Mouse (Mus musculus): ENCODE results near the gene St8sia1.

St8sia1 gene

DNA sequence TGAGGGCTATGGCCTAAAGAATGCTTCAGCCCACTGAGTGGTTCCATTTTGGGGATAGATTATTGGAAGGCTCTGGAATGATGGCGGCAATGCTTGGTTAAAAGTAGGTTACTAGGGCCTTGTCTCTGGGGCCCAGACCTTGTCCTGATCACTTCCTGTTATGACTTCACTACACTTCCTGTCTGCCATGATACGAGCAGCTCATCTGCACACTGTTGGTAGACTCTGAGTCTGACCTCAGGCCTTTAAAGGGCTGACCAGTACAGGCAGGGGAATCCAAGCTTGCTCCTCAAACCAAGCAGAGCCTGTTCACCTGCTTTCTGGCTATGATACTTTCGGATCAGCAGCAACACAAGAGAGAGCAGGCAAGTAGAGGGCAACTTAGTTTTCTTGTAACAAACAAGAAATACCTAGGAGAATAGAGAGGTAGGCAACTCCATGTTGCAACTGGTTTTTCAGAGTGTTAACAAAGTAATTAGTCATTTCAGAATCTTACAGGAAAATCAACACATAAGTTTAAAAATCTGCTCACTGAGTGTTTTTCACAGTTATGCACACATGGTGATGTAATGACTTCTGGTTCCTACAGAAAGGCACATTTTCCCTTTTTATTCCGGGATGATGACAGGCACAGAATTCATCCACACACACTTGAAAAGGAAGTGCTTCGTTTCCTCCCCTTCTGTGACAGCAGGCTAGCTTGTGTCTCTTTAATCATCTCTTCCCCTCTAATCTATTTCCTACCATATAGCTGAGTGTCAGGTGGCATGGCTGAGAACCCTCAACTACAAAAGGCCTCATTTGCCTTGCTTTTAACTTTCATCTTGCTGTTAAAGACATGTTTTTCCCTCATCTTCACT is 55.1 kb downstream of the St8sia1 start:
- no peak for DNase-seq (ENCODE audit: low spot score)

DNA sequence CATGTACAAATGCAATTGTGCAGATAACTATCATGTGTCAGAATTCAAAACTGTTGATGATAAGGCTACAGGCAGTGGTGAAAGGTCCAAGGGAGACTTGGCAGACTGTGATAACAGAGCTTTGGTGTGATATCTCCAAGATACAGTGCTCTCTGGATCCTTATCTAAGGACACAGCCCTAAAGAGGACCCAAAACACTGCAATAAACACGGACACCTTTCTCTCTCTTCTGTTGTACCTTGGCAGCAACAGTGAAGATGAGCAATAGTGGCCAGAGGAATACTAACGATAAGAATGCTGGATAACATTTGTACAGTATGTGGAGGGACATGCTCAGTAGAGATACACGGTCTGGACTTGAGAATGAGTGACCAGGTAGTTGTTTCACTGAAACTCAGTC is 55.8 kb downstream of the St8sia1 start:
- no peak for DNase-seq (ENCODE audit: low spot score)

DNA sequence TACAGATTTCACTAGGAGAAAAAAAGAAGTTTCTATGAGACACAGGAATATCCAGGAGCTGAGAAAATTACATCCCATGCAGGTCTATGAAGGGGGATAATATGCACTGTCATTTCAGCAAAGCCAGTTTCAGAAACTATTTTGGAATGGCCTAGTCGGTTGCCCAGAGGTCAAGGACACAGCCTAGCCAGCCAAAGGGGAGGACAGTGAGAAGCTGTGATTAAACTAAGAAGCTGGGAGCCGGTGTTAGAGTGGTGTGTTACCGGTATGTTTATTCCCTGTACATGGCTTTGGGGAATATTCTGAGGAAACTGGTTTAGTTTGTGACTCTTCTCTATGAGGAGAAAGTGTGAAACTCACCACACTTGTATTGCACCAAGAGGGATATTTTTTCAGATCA is 68.9 kb downstream of the St8sia1 start:
- DNase-seq (ENCODE audit: low spot score), result no peak

DNA sequence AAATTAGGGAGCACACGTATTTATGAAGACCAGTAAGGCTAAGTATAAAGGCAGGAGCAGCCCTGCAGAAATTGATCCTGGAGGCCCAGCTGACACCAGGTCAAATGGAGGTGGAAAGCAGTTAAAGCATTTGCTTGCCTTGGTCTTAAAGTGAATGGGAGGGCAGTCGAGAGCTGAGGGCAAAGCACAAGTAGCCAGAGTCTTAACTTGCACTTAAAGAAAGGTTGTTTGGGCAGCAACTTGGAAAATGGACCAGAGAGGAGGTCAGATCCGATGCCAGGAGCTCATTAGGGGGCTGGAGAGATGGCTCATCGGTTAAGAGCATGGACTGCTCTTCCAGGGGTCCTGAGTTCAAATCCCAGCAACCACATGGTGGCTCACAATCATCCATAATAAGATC is 70.5 kb downstream of the St8sia1 start:
- DNase-seq (ENCODE audit: low spot score), result no peak

DNA sequence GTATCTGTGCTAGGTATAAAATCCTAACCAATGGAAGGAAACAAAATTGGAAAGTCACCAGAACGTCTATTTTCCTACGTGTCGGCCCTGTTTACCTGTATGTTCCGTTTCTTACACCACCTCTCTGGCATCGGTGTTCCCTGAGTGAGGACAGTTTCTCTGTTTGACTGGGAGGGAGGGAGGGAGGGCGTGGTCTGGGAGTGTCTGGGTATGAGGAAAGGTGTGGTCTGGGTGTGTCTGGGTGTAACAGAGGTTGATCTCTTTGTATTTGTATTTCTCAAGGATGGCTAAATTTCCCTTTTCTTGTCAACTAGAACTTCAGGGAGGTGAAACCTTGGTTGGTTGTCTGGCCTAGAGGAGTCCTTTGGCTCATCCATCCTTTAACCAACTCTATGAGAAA is 73.9 kb downstream of the St8sia1 start:
- no peak for DNase-seq (ENCODE audit: low spot score)

DNA sequence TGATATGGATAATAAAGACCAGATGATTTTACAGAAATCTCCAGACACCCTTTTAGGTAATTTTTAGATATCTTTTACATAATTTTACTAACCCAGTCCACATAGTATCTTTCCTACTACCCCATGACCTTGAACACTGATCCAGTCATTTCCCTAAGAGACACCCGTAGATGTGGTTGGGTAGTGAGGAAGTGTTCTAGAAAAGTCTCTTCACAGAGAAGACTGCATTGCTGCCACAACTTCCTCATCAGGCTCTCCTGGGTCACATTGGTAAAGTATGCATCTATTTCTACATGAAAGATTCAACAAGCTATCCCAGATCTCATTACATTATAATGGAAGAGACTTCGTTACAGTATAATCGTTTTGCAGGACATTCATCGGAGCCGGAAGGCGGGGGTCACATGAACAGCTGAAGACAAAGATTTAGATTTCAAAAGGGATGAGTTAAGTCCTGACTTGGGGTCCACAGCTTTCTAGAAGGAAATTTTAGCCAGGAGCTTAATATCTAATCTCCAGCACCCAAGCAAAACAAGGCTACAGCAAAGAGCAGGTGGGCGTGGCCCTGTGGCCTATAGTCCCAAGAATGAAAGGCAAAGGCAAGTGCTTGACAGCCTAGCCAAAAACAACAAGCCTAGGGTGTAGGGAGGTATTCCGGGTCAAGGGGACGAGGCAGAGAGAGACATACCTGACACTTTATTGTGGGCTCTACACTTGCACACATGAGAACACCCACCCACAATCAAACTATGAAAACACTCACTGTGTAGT is 75.1 kb downstream of the St8sia1 start:
- no peak for DNase-seq (ENCODE audit: low spot score)

DNA sequence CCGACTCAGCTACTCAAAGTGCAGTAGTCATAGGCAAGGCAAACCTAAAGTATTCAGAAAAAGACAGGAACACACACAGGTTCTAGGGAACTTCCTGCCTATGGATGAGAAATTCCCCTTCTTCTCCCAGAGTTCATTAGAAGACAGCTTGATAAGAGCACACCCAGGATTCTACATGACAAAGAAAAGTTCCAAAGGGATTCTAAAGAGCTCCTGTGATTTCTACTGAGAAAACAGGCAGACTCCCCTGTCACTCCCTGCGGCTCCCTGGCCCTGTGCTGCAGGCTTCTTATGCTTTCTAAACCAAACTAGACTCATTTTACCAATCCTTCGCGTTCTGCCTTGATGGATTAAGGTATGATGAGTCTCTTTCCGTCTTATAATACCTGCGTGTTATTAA is 75.9 kb downstream of the St8sia1 start:
- DNase-seq (ENCODE audit: low spot score), result no peak

DNA sequence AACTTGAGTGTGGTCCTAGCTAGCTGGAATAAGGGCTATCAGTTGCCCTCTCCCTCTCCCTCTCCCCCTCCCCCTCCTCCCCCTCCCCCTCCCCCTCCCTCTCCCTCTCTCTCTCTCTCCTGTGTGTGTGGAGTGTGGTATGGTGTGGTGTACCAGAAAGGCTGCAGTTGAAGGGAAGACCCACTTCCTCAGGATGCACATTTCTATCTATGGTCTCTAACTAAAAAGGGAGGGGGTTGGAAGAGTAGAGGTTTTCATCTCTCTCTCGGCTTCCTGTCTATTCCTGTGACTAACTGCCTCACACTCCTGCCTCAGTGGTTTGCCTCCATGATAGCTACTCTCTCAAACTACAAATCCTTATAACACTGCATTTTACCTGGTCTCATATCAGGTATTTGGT is 76.9 kb downstream of the St8sia1 start:
- DNase-seq (ENCODE audit: low spot score), result no peak

DNA sequence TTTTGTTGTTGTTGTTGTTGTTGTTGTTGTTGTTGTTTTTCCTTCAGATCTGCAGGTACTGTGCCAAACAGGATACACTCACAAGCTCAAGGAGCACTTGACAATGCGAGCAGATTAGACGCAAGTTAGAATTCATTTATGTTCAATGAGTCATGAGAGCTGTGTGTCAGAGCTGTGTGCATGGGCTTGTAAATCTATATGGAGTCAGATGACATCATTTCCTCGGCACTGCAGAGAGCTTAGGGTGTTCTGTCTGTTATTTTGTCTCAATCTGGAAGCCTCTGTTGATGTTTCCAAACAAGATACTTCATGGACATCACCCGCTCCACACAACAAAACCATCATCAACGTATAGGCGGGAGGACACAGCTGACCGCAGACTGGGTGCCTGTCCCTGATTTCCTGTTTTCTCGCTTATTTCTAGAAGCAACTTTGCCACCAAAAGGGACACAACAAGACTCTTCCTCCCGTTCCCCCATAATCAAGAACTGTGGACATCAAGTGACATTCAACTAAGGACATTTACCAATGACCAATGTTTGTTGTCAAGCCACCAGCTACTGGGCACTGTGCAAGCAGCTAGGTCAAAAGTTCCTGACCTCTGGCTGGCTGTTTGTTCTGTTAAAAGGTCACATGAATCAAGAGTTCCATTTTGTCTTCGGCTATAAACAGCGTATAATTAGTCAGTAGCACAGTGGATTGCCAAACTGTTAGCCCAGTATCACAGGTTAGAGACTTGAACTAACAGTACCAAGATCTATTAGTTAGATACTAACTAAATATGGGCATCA is 78.7 kb downstream of the St8sia1 start:
- DNase-seq (ENCODE audit: low spot score), result no peak

DNA sequence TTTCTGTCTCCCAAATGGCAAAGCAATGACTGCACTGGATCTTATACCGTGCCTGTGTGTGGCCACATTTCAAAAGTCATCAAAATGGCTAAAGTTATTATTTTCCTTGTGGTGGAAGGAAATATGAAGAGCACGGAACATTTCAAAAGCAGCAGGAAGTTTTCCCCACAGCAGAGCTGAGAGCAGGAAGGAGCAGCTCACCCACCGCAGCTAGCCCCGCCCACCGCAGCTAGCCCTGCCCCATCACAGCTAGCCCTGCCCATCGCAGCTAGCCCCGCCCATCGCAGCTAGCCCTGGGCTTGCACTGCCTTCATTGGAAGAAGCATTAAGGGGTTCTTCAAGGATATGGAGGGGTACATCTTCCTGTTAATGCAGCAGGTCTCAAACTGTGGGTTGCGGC is 80.1 kb downstream of the St8sia1 start:
- no peak for DNase-seq (ENCODE audit: low spot score)

DNA sequence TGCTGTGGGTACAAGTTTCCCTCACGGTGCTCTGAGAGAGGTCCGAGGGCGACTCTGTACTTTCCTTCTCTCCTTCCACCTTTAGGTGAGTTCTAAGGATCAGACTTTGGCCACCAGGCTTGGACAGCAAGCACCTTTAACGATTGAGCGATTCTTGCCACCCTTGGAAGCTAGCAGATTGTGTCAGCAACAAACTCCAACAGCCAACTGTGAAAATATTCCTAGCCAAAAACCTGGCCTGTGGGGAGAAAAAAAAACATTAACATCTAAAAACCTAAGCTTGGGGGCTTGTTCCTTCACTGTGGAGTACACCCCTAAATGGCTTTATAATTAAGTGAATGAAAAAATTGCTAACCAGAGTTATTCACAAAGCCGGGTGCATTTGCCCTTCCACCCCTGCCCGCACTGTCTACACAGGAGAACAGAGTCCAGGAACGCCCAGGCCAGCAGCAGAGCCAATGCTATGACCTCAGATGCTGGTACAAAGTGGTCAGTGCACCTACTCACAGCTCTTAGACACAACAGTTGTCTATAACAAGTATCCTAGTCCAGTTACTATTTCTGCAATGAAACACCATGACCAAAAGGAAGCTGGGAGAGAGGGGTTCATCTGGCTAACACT is 83.3 kb downstream of the St8sia1 start:
- no peak for DNase-seq (ENCODE audit: low spot score)

DNA sequence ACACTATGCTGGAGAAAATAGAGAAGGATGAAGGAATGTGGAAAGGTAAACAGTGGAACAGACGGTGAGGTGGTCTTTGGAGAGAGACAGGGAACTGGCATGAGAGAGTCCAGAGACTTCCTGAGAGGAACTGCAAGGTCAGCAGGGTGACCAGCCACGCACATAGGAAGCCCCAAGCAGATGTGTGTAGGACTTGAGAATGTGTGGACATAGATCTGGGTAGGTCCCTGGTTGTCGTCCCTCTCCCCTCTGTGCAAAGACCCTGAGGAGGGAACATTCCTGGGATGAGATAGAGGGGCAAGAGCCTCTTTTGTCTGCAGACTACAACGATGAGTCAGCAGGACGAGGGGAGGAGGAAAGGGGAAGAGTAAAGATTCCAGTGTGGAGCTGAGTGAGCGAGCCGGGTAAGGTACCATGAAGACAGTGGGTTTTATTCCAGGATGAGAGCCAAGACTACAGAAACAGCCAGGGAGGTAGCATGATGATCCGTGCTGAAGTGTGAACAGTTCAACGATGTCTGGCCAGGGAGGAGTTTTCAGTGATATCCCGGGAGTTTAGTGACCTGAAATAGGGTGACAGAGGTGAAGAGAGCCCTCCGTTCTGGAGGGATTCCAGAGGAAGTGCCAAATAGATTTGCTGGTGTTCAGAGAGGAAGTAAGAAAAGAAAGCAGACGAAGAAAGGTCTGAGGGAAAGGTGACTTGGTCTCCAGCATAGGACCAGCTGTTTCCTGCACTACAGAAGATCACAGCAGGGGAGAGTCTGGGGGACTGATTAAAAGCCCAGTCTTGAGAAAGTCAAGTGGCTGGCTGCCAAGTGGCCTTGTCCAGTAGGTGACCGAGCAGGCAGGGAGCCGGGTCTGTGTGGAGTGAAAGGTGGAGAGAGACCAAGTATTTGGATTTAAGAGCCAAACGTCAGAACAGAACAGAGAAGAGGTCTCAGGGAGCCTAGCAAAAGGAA is 85.2 kb downstream of the St8sia1 start:
- DNase-seq (ENCODE audit: low spot score), result peak; percentile 38

DNA sequence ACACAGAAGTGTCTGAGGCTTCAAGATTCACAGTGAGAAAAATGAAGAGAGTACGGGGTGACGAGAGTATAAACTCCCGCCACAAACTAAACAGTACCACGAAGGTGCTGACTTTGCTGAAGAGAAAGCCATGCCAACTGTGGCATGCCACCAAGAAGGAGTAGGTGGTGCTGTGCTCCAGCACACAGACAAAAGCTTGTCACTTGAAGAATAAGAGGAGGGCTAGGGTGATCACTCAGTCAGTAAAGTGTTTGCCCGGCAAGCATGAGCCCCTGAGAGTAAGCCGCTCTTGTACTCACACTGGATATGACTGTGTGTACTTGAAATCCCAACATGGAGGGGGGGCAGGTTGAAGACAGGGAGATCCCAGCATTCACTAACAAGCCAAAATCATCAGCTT is 87.0 kb downstream of the St8sia1 start:
- DNase-seq (ENCODE audit: low spot score), result no peak

DNA sequence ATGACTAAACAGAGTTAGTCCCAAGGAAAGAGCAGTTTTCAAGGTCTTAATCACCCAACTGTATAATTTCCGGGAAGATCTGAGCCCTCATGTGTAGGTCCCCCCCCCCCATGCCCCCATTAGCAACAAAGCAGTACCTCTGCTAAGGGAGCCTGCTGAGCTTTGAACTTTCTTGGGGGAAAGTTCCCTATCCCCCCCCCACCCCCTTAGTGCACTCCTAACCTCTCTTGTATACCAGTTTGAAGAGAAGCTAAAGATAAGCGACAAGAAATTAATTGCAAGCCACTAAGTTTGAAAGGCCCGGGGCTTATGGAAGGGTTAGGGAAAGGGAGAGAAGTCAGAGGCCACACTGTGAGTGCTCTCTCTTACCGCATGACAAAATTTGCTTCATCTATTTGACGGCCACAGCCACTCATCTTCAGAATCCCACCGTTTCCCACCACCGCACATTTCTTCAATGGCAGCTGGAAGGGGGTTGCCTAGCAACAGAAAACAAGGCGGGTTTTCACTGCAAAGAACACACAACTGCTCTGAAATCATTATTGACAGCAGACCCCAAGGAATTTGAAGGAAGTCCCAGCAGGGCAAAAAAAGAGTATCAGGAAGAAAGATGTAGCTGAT is 87.9 kb downstream of the St8sia1 start:
- peak; percentile 88 for DNase-seq (ENCODE audit: low spot score)

DNA sequence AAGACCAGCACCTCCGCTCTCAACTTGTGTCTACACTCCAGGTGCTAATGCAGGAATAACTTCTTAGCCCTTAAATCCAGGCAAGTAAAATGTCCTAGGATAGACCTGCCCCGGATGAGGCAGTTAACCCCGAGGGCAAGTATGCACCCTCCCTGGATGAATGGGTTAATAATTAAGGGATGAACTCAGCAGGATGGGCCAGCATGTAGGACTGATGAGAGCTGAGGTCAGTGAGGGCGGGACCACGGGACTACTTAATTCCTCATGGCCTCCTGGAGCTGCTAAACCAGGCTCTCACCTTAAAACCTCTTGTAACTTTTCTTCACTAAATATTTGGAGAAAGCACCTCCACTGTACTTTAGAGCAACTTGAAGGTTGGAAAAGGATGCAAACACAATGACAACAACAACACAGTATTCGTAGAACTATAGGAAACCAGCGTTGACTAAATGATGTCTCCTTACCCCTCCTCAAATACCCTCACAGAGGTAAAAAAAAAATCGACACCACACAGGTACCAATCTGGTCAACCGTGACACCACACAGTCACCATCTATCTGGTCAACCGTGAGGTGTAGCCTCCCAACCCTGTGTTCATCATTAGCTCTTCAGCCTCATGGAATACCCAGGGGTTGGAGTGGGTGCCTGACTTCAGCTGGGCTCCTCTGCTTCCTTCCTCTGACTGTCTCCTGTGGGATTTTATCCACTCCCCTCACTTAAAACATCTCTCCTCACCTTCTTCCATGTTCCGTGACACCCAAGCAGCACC is 90.3 kb downstream of the St8sia1 start:
- DNase-seq (ENCODE audit: low spot score), result no peak

DNA sequence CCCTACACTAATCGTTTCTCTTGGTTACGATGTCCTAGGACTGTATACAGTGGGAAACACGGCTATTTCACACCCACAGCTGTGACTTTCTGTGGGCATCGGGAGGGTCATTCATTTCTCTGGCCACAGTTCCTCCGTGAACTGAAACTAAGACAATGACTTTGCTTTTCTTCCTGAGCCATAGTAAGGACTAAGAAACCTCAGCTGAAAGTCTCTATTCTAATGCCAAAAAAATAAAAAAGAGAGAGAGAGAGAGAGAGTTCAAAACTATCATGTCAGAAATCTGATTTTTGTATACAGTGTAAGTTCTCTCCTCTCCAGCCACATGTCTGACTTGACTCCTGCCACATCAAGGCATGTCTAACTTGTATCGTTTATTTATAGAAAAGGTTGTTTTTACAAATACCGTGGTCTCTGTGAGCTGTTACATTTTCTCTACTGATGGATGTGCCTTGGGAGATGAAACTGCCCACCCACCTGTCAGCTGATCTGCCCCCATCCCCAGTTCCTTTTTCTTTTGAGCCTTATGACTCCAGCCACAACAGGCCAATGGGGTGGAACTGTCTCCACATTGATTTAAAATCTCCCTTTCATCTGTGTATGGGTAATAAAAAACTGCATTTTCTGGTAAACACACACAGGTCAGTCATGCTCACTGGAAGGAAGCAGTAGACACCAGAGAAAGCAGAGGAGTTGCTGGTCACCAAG is 94.4 kb downstream of the St8sia1 start:
- no peak for DNase-seq (ENCODE audit: low spot score)

DNA sequence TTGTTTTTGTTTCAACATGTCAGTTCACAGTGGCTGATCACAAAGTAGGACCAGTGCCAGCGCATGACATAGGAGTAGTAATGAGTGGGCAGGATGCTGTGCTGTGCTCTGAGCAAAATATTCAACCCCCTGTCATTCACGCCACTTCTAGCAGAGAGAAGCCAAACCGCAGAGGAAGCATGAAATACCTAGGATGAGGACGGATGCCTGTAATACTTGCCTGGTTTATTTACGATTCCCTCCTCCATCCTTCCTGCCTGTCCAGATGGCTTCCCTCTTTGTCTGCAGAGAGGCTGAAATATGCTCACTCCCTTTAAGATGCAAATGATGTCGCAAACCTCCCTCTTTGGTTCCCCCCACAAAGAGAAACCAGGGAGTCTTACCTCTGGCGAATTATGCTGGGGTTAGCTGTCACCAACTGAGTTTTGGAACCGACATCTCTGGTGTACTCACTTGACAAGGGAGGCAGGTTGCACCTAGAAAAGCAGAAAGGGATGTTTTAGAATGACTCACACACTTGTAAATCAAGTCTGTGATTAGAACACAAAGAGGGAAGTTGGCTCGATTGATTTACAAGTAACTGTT is 96.7 kb downstream of the St8sia1 start:
- DNase-seq (ENCODE audit: low spot score), result no peak

DNA sequence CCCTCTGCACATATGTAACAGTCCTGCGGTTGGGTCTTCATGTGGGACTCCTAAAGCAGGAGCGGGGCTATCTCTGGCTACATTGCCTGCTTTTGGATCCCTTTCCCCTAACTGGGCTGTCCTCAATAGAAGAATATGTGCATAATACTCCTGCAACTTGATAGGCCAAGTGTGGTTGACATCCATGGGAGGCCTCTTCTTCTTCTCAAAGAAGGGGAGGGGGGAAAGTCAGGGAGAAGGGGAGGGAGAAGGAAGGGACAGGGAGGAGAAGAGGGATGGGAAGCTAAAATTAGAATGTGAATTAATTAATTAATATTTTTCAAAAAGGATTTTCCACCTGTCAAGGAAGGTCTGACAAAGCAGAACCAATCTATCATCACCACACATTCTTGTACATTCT is 97.2 kb downstream of the St8sia1 start:
- DNase-seq (ENCODE audit: low spot score), result no peak

DNA sequence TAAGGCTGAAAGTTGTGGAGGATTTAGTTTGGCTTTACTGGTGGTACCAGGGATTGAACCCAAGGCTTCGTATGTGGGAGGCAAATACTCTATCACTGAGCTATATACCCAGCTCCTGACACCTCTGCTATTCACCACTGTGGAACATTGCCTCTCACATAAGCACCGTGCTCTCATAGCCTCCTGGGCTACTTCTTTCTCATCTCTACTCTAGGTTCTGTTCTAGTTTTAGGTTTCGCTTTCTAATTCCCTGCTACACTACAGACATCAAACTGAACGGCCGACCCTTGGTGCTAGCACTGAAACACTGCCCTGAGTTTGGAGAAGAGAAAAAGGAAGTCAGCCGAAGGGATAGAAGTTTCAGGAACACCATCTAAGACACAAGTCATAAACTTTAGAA is 99.1 kb downstream of the St8sia1 start:
- DNase-seq (ENCODE audit: low spot score), result no peak

All from retina, embryonic 14.5 days (tissue).